Mouse (Mus musculus) midbrain, embryonic 13.5 days (tissue): ENCODE data around the gene Hoxa13. TPM values are rescaled to one million over a fixed set of nuclear protein-coding genes. Genes with fewer than 3 reads are reported as not detected.

ENCODE experiments used
- ATAC-seq: fragments of 200-750 bp; cut with Nextera tagmentation; 2 replicates; pipeline ENCODE4 v1.8.0; 2017; ENCODE audit warnings: mild to moderate bottlenecking, moderate TSS enrichment, moderate library complexity
- H3K27ac ChIP-seq: fragments of 300-500 bp; sonication (generic); 2 replicates; pipeline ENCODE4 v1.5.1; 2015; ENCODE audit warnings: inconsistent platforms, mild to moderate bottlenecking, moderate library complexity
- H3K27me3 ChIP-seq: fragments of 300-500 bp; sonication (generic); 2 replicates; pipeline ENCODE4 v1.6.1; 2015; ENCODE audit warnings: mild to moderate bottlenecking, inconsistent platforms
- H3K36me3 ChIP-seq: fragments of 300-500 bp; sonication (generic); 2 replicates; pipeline ENCODE4 v1.6.1; 2015; ENCODE audit warnings: mild to moderate bottlenecking, inconsistent platforms
- H3K4me1 ChIP-seq: fragments of 300-500 bp; sonication (generic); replicated peaks from 2 replicates; pipeline ENCODE4 v1.6.1; 2015; ENCODE audit warnings: inconsistent platforms
- H3K4me2 ChIP-seq: fragments of 300-500 bp; sonication (generic); replicated peaks from 2 replicates; pipeline ENCODE4 v1.6.1; 2015; ENCODE audit warnings: moderate library complexity, mild to moderate bottlenecking, inconsistent platforms
- H3K4me3 ChIP-seq: fragments of 300-500 bp; sonication (generic); replicated peaks from 2 replicates; pipeline ENCODE4 v1.5.1; 2015; ENCODE audit warnings: mild to moderate bottlenecking, inconsistent platforms
- H3K9ac ChIP-seq: fragments of 300-500 bp; sonication (generic); replicated peaks from 2 replicates; pipeline ENCODE4 v1.6.1; 2015; ENCODE audit warnings: mild to moderate bottlenecking, inconsistent platforms
- H3K9me3 ChIP-seq: fragments of 300-500 bp; sonication (generic); 2 replicates; pipeline ENCODE4 v1.6.1; 2016; ENCODE audit warnings: mild to moderate bottlenecking, inconsistent platforms
- whole genome bisulfite sequencing: fragments of 180-500 bp; shearing (Covaris S2); methylation state at CpG from one replicate; pipeline ENCODE4 v1.1.7; 2015; 5-methylcytosine and 5-hydroxymethylcytosine counted together
- polyA plus RNA-seq: library from polyadenylated mRNA; unstranded; fragments of >200 nt; fragmentation: Nextera tagmentation; extraction: Ambion mirVana; gene quantifications from 2 replicates; pipeline ENCODE4 v1.2.1, GENCODE M21; 2015

Hoxa13 gene
- polyA plus RNA-seq, 1 experiment from 2014 or later = not detected

GRCm38 (mm10) chr6:52221337-52221992 lies 39.2 kb downstream of the Hoxa13 start, which contains the start of gene Hoxa7:
Gene Hoxa7, minus strand, starts transcription at chr6:52221854.
- Histone ChIP-seq H3K27ac (no peak within 1 kb of the TSS), H3K4me2 (peak within 1 kb of the TSS; percentile 67), H3K36me3 (no peaks in the 10 kb centered on the region), H3K4me1 (peaks cover 13% of the 10 kb centered on the region), H3K9me3 (no peaks in the 10 kb centered on the region), H3K4me3 (peak within 1 kb of the TSS; percentile 44), H3K9ac (peak within 1 kb of the TSS; percentile 59; the same call in 1 of the 2 replicates), H3K27me3 (peaks cover 100% of the 10 kb centered on the region)
- peak; percentile 76 for ATAC-seq
- 1% methylated on average over 46 of the region's 46 CpGs for WGBS

- H3K4me1 ChIP-seq = peaks cover 13% of the 10 kb centered on the region
- peaks cover 100% of the 10 kb centered on the region for H3K27me3 ChIP-seq
- H3K9ac ChIP-seq = no peak overlapping the region
- no peaks in the 10 kb centered on the region for H3K9me3 ChIP-seq
- H3K27ac ChIP-seq = no peak overlapping the region
- ATAC-seq = no peak
- 6% methylated on average over 12 of the region's 12 CpGs for WGBS
- peak overlapping the region; percentile 67 for H3K4me2 ChIP-seq
- no peaks in the 10 kb centered on the region for H3K36me3 ChIP-seq
- H3K4me3 ChIP-seq = peak overlapping the region; percentile 44; the same call in 1 of the 2 replicates
Measured at GRCm38 (mm10) chr6:52220865-52221310, 39.8 kb downstream of the Hoxa13 start.

GRCm38 (mm10) chr6:52220003-52220864 lies 40.4 kb downstream of the Hoxa13 start:
- Histone ChIP-seq H3K9ac (no peak overlapping the region), H3K4me1 (peaks cover 13% of the 10 kb centered on the region), H3K36me3 (no peaks in the 10 kb centered on the region), H3K9me3 (no peaks in the 10 kb centered on the region), H3K4me3 (no peak overlapping the region), H3K27me3 (peaks cover 100% of the 10 kb centered on the region), H3K4me2 (no peak overlapping the region), H3K27ac (no peak overlapping the region)
- no peak for ATAC-seq
- WGBS = 13% methylated on average over 32 of the region's 32 CpGs

- 17% methylated on average over 9 of the region's 9 CpGs for WGBS
- no peak overlapping the region for H3K4me3 ChIP-seq
- H3K36me3 ChIP-seq = no peaks in the 10 kb centered on the region
- no peak overlapping the region for H3K27ac ChIP-seq
- H3K27me3 ChIP-seq = peaks cover 100% of the 10 kb centered on the region
- H3K4me1 ChIP-seq = peaks cover 13% of the 10 kb centered on the region
- no peak for ATAC-seq
- no peak overlapping the region for H3K4me2 ChIP-seq
- no peaks in the 10 kb centered on the region for H3K9me3 ChIP-seq
- H3K9ac ChIP-seq = no peak overlapping the region
Measured at GRCm38 (mm10) chr6:52219234-52219942, 41.3 kb downstream of the Hoxa13 start.

- no peak overlapping the region for H3K4me3 ChIP-seq
- ATAC-seq = no peak
- H3K4me2 ChIP-seq = no peak overlapping the region
- 8% methylated on average over 14 of the region's 14 CpGs for WGBS
- H3K36me3 ChIP-seq = no peaks in the 10 kb centered on the region
- peaks cover 13% of the 10 kb centered on the region for H3K4me1 ChIP-seq
- no peak overlapping the region for H3K9ac ChIP-seq
- H3K27ac ChIP-seq = no peak overlapping the region
- no peaks in the 10 kb centered on the region for H3K9me3 ChIP-seq
- peaks cover 100% of the 10 kb centered on the region for H3K27me3 ChIP-seq
Measured at GRCm38 (mm10) chr6:52218643-52219215, 42.0 kb downstream of the Hoxa13 start.

GRCm38 (mm10) chr6:52217895-52218642 lies 42.6 kb downstream of the Hoxa13 start:
- no peaks in the 10 kb centered on the region for H3K9me3 ChIP-seq
- 4% methylated on average over 23 of the region's 23 CpGs for WGBS
- peaks cover 100% of the 10 kb centered on the region for H3K27me3 ChIP-seq
- no peak overlapping the region for H3K9ac ChIP-seq
- no peaks in the 10 kb centered on the region for H3K36me3 ChIP-seq
- H3K4me1 ChIP-seq = peaks cover 13% of the 10 kb centered on the region
- H3K4me2 ChIP-seq = peak overlapping the region; percentile 37; the same call in 1 of the 2 replicates
- peak overlapping the region; percentile 18; the same call in 1 of the 2 replicates for H3K4me3 ChIP-seq
- no peak for ATAC-seq
- H3K27ac ChIP-seq = no peak overlapping the region

GRCm38 (mm10) chr6:52217459-52217768 lies 43.3 kb downstream of the Hoxa13 start:
- no peaks in the 10 kb centered on the region for H3K9me3 ChIP-seq
- H3K4me2 ChIP-seq = peak overlapping the region; percentile 37
- peak overlapping the region; percentile 18 for H3K4me3 ChIP-seq
- peaks cover 13% of the 10 kb centered on the region for H3K4me1 ChIP-seq
- H3K9ac ChIP-seq = no peak overlapping the region; the same call in 1 of the 2 replicates
- no peak overlapping the region for H3K27ac ChIP-seq
- no peak for ATAC-seq
- no peaks in the 10 kb centered on the region for H3K36me3 ChIP-seq
- peaks cover 100% of the 10 kb centered on the region for H3K27me3 ChIP-seq
- WGBS = under 1% methylated on average over 25 of the region's 25 CpGs

GRCm38 (mm10) chr6:52216691-52217458 lies 43.8 kb downstream of the Hoxa13 start:
- Histone ChIP-seq H3K4me1 (peaks cover 13% of the 10 kb centered on the region), H3K27ac (no peak overlapping the region), H3K4me2 (peak overlapping the region; percentile 37), H3K27me3 (peaks cover 100% of the 10 kb centered on the region), H3K4me3 (peak overlapping the region; percentile 18), H3K9me3 (no peaks in the 10 kb centered on the region), H3K9ac (no peak overlapping the region; the same call in 1 of the 2 replicates), H3K36me3 (no peaks in the 10 kb centered on the region)
- 2% methylated on average over 60 of the region's 60 CpGs for WGBS
- ATAC-seq = no peak

- ATAC-seq = no peak
- Histone ChIP-seq H3K9me3 (no peaks in the 10 kb centered on the region), H3K27ac (no peak overlapping the region), H3K4me2 (no peak overlapping the region), H3K27me3 (peaks cover 100% of the 10 kb centered on the region), H3K4me3 (no peak overlapping the region), H3K36me3 (no peaks in the 10 kb centered on the region), H3K9ac (no peak overlapping the region), H3K4me1 (peaks cover 9% of the 10 kb centered on the region)
- WGBS = 2% methylated on average over 30 of the region's 30 CpGs
Measured at GRCm38 (mm10) chr6:52215771-52216535, 44.7 kb downstream of the Hoxa13 start.

- Histone ChIP-seq H3K4me1 (peaks cover 9% of the 10 kb centered on the region), H3K9ac (no peak overlapping the region), H3K9me3 (no peaks in the 10 kb centered on the region), H3K4me2 (no peak overlapping the region), H3K27ac (no peak overlapping the region), H3K4me3 (no peak overlapping the region), H3K36me3 (no peaks in the 10 kb centered on the region), H3K27me3 (peaks cover 100% of the 10 kb centered on the region)
- WGBS = 12% methylated on average over 3 of the region's 3 CpGs
- ATAC-seq = no peak
Measured at GRCm38 (mm10) chr6:52215070-52215469, 45.6 kb downstream of the Hoxa13 start.
